Mouse (Mus musculus): ENCODE measurements around the gene Chrng.

Chrng gene

DNA sequence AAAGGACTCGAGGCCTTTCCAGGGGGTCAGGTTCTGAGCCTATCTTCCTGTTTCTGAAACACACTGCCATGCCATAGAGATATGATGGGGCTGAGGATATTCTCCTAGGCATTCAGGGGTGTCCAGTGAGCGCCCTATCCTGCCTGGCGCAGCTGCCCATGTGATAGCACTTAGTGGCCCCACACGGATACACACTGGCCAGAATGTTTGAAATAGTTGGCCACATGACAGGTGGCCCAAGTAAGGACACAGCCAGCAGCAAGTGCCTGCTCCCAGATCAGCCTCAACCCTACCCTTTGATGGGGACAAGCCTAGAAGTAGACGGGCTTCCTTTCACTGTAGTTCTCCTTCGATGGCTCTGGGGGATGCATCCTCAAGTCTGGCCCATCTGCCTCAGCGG, at the start of gene Chrng:
Chrng (plus strand) TSS at position 193 of the 400 bp plus-strand sequence.
- no peak for DNase-seq

DNA sequence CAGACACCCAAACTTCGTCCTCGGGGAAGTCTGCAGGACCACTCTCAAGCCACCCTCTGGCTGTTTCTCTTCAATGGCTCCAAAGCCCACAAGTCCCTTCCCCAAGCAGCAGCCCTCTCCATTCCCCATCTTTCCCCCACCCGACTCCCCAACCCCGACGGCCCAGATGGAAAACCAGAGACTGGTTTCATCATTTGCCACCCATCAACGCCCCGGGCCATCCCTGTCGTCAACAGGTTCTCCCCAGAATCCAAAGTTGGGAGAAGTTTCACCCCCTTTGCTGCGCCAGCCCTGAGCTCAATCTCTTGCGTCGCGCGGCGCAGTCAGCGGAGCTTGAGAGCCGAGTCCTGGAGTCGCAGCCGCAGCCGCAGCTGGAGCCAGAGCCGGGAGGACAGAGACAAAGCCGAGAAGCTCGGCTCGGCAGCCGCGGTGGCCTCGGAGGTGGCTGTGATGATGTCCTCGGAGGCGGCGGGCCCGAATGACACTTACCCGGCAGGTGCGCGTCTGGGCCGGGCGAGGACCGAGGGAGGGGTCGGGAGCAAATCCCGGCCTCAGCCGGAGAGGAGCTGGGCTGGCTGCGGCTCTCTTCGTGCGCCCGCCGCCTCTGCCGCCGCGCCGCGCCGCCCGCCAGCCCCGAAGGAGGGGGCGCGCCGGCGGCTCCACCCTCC, 48.8 kb upstream of the Chrng start:
- no peak for DNase-seq

DNA sequence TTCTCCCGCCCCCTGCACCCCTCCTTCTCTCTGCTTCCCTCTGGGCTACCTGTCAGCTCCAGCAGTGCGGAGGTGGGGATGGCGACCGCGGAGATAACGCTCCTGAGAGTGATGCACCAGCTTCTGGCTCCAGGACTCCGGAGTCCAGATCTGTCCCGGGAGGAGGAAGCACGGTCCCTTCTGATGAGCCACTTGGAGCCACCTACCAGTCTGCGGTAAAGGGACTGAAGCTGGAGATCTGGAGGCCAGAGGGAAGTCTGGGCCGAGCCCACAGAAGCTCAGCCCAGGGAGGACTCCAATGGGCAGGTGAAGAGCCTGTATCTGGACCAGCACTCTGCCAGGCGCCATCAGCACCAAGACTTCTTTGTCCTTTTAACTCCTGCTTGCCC, 48.3 kb upstream of the Chrng start, which contains the start of gene Ecel1:
Ecel1 (minus strand) TSS at position 323 of the 389 bp plus-strand sequence.
- DNase-seq = no peak

DNA sequence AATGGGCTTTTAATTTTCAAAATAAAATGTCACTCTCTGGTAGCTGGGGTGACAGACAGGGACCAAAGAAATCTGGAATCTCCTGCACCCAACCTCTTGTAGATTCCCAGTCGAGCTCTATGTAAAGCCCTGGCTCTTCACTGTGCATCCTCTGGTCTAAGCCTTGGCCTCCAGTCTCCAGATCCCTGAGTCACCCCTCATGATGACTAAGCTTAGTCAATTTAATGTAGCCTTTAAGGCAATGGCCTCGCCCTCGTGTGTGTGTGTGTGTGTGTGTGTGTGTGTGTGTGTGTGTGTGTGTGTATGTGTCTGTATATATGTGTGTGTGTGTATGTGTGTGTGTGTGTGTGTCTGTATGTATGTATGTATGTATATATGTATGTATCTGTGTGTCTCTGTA, 45.1 kb upstream of the Chrng start:
- DNase-seq = no peak

DNA sequence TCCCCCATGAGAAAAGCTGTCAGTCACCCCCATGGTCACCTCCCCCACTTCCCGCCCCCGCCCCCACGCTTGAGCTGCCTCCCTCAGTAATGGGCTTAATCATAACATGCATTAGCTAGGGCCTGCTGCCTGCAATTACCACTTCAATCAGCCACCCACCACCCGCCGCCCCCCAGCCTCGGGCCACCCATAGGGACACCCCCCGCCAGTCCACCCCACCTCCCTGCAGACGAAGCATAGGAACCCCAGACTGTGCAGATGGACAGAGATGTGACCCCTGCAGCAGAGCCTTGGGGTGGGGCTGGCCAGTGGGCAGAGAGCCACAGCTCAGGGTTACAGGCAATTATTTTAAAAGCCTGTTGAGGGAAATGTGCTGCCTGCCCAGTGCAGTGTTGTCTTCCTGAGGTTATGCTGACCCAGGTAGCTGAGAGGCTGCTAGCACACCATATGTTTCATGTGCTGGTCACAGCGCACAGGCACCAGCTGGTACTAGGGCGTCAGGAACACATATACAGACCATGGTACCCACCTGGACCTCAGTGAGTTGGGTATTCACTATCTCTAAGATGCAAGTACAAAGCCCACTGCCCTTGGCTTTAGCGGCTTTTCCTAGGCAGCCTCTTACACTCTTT, 40.2 kb upstream of the Chrng start:
- DNase-seq = no peak

DNA sequence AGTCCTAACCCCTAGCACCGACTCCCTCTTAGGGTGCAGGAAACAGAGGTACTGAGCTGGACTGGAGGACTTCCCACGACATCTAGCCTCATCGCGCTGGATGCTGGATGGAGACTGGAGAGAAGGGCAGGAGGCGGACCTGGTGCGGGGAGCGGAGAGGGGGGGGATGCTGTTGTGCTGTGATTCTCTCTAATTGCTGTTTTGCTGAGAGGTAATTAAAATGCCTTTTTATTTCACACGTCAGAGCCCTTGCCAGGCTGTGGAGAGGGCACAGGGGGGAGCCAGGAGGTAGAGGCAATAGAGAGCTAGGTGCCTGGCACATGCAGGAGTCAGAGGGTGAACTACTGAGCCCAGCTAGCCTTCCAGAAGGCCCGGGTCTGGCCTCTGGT, 39.7 kb upstream of the Chrng start:
- DNase-seq = no peak

DNA sequence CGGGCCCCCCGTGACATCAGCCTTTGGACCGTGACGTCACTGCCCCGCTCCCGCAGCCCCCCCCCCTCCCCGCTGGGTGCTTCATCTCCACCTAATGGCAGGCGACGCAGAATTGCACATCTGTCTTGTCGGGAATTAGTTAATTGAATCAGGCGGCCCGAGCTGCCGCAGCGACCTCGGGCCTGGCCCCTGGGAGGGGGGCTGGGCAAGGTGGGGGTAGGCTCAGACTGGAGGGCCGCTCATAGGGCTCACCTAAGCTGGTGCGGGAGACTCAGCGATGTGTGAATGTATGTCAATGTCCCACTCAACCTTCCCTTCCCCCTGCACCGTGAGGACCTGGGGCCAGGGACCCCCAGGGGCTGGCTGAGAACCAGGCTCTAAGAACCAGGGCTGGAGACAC, 34.0 kb upstream of the Chrng start:
- no peak for DNase-seq

DNA sequence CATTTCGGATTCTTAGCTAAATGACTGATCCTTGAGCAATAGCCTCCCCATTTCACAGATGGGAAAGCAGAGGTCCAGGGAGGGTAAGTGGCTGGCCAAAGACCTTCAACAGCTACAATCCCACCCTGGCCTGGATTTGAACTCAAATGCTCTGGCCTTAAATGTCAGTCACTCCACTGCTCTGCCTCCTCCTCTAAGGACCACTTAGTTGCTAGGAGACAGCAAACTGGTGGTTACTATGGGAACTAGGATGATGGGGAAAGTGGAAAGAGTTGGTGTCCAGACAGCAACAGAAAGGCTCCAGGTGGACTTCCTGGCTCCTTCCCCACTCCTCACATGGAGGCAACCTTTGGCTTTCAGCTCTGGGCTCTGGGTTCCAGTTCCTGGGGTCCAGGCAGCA, 33.1 kb upstream of the Chrng start:
- DNase-seq = no peak

DNA sequence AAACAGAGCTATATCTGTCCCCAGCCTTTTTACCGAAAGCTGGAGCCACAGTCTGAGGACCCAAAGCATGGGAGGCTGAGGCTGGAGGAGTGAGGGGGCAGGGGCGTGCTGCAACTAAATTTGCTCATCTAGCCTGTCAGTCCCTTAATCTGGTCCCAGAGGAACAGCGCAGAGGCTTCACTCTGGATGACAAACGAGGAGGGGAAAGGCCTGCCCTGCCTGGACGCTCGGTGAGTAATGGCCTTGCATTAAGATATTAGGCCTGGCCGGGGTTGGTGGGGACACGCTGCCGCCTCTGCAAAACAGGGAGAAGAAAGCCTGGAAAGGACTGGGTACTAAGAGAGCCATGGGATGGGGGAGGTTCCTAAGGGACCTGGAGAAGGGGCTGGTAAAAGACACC, 32.1 kb upstream of the Chrng start:
- DNase-seq = no peak

DNA sequence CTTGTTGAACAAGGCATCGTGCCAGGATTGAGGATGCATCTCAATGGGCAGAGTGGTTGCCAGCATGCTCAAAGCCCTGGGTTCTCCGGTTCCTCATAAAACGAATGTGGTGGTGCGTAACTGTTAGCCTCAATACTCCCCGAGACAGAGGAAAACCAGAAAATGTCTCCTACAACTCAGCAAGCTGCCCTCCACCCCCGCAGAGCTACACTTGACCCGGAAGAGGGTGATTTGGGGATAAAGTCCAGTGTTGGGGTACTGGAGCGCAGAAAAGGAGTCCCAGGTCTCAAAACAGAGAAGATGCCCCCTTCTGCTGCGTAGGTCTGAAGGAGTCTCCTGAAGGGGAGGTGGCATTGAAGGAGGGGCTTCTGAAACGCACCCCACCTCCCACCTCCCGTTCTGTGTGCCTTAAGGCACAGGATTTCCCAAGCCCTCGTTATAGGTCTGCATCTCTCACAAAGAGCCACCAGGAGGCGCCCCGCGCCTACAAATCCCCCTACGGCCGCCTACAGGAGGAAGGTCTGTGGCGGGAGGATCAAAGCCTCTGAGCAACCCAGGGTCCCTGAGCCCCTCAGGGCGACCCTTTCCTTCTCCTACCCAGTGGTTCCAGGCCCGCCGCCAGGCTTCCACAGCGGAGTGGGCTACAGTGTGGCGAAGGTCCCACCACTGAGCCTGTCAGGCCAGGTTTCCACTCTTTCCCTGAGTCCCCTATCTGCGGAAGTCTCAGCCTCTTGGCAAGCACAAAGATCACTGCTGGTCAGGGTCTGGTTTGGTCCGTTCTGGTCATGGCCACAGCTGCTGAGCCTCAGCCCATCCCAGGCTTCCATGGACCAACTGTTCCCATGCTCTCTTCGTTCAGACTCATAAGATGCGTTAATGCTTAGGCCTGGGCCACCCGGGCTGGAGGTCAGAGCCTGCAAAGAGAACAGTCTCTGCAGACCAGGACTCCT, 30.2 kb upstream of the Chrng start:
- DNase-seq = peak; percentile 43

DNA sequence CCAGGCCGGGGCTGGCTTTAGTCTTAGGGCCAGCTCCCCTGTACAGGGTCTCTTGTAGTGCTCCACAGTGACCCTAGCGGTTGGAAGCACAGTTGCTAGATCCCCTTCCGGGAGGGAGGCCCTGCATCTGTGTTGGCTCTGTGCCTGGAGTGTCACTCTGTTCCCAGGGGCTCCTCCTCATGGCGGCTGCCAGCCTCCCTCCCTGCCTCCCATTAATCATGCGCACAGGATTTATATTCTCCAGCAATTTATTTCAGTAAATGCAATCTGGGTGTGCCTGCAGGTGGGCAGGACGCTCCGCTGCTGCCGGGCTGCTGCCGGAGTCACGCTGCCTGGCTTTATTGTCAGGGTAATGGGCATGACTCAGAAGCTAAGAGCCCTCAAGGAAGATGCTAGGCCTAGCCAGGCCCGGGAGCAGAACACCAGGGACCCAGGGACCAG, 28.6 kb upstream of the Chrng start:
- DNase-seq = peak; percentile 6

DNA sequence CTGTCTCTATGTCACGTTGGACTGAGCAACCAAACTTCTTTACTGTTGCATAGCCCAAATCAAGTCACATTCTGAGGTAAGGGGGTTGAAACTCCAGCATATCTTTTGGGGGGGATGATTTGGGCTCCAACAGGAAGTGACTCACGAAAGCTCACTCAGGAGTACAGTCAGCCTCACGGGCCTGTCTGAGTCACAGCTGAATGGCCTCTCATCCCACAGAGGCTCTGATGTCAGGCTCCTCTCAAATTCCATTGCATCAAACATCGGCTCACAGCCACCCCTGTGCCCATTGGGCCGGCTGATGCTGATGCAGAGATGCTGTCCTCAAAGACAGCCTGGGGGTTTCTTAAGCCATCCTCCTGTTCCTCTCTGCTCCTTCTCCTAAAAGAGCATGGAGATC, 23.6 kb upstream of the Chrng start:
- DNase-seq = no peak

DNA sequence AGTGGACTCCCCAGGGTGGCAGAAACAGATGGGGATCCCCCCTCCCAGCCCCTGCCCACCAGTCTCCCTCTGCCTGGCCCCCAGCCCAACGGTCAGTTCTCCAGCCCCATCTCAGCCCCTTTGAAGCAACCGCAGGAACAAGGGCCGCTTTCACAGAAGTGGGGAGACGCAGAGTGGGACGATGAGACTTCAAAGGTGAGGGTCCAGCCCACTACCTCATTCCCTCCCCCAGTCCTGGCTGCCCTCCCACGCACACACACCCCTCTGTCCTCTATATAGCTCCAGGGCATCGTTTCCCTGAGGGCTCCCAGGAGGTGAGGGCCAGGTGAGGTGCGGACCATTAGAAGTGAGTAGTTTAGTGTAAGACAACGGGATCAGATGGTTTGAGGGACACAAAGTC, 21.4 kb upstream of the Chrng start, which contains the start of gene Prss56:
Prss56 (plus strand) TSS at position 301 of the 400 bp plus-strand sequence.
- DNase-seq = no peak

DNA sequence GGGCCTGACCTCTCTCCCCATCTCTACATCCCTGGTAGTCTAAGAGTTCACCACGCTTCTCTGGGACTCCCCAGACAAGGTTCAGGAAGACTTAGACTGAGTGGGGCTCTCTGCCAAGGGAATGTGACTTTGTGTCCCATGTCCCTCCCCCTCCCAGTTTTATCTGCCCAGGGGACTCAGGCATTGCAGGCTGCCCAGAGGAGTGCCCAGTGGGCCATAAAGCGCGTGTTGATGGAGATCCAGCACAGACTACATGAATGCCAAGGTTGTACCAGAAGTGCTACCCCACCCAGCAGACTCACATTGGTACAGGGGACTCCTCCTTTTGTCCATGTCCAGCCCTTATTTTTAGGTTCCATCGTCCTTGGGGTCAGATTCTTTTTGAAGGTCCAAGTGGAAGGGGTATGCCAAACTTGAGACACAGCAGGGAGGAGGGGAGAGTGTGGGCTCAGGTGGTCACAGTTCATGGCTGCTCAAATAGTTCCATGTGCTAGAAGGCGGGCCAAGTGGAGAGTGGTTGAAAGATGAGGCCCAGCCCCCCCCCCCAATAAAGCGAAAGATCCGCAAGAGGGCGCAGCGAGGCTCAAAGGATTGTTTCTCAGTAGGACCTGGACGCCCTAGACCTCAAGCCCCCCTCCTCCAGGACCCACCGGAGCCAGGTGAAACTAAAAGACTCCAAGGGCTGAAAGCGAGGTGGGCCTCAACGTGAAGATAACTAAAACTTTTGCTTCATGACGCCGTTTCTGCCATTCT, 20.3 kb upstream of the Chrng start:
- DNase-seq = peak; percentile 5

DNA sequence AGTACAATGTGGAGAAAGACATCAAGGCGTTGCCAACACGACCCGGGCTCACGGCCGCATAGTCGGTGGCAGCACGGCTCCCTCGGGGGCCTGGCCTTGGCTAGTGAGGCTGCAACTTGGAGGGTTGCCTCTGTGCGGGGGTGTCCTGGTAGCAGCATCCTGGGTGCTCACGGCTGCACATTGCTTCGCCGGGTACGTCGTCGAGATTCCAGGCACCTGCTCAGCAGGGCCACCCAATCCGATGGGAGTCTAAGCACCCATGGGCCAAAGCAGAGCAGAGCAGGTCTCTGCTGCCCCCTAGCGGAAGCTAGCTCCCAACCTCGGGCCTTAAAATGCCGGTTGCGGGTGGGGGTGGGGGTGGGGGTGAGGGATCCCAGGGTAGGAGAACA, 19.7 kb upstream of the Chrng start:
- peak; percentile 45 for DNase-seq

DNA sequence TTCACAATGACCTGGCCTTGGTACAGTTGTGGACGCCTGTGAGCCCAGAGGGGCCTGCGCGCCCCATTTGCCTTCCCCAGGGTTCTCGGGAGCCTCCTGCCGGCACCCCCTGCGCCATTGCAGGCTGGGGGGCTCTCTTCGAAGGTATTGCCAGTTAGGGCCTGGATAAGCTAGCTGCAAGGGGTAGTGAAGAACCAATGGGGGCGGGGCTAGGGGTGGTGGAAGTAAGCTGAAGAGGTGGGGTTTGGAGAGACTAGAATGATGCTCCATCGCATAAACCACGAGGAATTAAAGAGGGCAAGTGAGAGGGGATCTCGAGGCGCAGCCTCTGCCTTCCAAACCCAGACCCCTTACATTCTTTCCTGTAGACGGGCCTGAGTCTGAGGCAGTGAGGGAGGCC, 18.9 kb upstream of the Chrng start:
- DNase-seq = no peak

DNA sequence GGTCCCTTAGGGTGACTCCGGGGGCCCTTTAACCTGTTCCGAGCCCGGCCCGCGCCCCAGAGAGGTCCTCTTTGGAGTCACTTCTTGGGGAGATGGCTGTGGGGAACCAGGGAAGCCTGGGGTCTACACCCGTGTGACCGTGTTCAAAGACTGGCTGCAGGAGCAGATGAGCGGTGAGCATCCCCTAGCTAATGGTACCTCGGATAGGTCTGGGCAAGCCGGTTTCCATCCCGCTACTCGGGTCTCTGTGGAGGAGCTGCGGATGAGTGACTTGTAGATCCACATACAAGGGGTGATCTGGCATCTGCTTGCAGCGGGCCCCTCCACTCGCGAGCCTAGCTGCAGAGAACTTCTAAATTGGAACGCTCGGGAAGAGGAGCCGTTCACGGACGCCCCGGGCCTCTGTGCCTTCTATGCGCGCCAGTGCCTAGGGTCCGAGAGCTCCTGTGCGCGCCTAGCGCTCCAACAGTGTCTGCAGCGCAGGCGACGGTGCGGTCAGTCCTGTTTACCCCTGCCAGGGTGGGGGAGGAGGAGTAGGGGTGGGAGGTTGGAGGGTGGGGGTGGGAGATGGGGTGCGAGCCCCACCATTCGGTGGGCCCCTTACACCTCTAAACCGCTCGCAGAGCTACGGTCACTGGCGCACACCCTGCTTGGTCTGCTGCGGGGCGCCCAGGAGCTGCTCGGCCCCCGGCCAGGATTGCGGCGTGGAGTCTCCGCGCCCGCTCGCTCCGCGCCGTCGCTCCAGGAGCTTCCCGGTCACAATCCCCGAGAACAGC, 18.0 kb upstream of the Chrng start:
- peak; percentile 17 for DNase-seq

DNA sequence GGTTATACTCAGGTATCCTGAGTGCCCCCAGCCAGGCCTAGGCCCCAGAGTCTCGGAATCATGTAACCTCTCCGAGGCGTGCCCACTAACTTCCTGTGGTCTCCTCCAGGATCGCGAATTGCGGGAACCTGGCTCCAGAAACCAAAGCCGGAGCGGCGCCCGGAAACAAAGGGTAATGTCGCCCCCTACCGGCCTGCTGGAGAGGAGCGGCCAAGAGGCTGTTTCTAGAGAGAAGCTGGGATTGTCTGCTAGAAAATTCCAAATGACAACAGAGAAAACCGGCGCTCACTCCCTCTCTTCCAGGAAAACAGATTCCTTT, 17.5 kb upstream of the Chrng start:
- peak; percentile 58 for DNase-seq

DNA sequence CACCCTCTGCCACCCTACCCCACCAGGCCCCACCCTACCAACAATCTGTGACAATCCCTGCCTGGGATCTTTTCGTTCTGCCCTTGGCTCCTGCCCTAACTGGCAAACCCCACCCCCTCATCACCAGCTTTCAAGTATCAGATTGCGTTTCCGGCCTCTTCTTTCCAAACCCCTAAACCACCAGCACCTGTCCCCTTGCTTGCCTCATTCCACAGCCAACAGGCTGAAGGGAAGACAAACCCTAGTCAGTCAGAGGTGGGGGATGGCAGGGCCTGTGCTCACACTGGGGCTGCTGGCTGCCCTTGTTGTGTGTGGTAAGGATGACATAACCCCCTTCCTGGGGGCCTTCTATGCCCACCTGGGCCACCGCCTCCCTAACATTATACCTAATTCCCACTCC, 14.0 kb upstream of the Chrng start, which contains the start of gene Chrnd:
Chrnd (plus strand) TSS at position 179 of the 400 bp plus-strand sequence.
- no peak for DNase-seq

DNA sequence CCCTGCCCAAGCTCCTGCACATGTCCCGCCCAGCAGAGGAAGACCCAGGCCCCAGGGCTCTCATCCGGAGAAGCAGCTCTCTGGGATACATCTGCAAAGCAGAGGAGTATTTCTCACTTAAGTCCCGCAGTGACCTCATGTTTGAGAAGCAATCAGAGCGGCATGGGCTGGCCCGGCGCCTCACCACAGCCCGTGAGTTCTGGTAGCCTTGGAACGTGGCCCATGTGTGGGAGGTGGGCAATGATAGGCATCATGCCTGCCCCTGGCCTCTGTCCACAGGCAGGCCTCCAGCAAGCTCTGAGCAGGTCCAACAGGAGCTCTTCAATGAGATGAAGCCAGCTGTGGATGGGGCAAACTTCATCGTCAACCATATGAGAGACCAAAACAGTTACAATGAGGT, 7.2 kb upstream of the Chrng start:
- no peak for DNase-seq

DNA sequence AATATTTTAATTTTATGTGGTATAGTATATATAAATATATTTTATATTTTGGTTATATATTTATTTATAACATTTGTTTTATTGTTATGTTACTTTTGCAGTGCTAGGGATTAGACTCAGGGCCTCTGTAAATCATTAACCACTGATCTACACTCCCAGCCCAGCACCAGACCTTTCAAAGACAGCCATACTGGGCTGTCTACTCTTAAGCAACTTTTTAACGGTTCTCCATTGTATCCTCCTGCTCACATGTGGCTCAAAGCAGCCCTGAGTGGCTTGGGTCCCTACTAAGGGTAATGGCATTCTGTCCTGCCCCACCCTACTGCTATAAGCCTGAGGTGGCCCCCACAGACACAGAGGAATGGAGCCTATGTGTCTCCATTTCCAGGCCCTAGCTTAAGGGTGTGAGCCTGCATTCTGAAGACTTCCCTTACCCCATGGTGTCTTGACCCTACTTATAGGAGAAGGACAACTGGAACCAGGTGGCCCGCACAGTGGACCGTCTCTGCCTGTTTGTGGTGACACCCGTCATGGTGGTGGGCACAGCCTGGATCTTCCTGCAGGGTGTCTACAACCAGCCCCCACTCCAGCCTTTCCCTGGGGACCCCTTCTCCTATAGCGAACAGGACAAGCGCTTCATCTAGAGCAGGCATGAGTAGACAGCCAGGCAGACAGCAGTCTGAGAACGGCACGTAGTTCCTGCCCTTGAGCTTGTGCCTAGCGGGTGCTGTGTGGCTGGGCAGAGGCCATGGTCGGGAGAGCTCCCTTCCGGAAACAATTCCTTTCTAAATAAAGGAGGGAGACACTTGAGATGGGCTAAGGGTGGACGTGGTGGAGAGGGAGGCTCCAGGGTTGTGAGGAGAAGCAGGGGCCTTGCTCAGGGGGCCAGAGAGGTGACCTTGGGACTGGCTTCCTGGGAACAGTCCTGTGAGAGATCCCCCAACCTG, 6.1 kb upstream of the Chrng start:
- no peak for DNase-seq
